Mouse (Mus musculus): Measurements from ENCODE around the gene Tbc1d22a. TPM values are rescaled to one million over a fixed set of nuclear protein-coding genes. Genes with fewer than 3 reads are reported as not detected.

The Tbc1d22a gene
- total RNA-seq, 2 experiments from 2014 or later = 13.5 to 16.0 TPM

- intact Hi-C loops (cut with DNase I) = no loop called here
- no peak for DNase-seq
Measured at GRCm38 (mm10) chr15:86427439-86427838, 213.2 kb downstream of the Tbc1d22a start.

GRCm38 (mm10) chr15:86428496-86428895 is 214.2 kb downstream of the Tbc1d22a start:
- intact Hi-C loops (cut with DNase I) = no loop called here
- no peak for DNase-seq

GRCm38 (mm10) chr15:86429766-86430335 is 215.6 kb downstream of the Tbc1d22a start:
- intact Hi-C loops (cut with DNase I) = no loop called here
- no peak for DNase-seq

- no peak for DNase-seq
- intact Hi-C loops (cut with DNase I) = no loop called here
Measured at GRCm38 (mm10) chr15:86431539-86432080, 217.4 kb downstream of the Tbc1d22a start.

- intact Hi-C loops (cut with DNase I) = no loop called here
- no peak for DNase-seq
Measured at GRCm38 (mm10) chr15:86432791-86433190, 218.5 kb downstream of the Tbc1d22a start.

GRCm38 (mm10) chr15:86433378-86433777 is 219.1 kb downstream of the Tbc1d22a start:
- intact Hi-C loops (cut with DNase I) = no loop called here
- DNase-seq = no peak

GRCm38 (mm10) chr15:86434241-86434640 is 220.0 kb downstream of the Tbc1d22a start:
- intact Hi-C loops (cut with DNase I) = no loop called here
- no peak for DNase-seq

- intact Hi-C loops (cut with DNase I) = no loop called here
- DNase-seq = no peak
Measured at GRCm38 (mm10) chr15:86437346-86437745, 223.1 kb downstream of the Tbc1d22a start.

GRCm38 (mm10) chr15:86439015-86439796 is 224.9 kb downstream of the Tbc1d22a start:
- DNase-seq = no peak
- intact Hi-C loops (cut with DNase I) = no loop called here

- intact Hi-C loops (cut with DNase I) = no loop called here
- no peak for DNase-seq
Measured at GRCm38 (mm10) chr15:86444271-86444670, 230.0 kb downstream of the Tbc1d22a start.

- DNase-seq = no peak
- intact Hi-C loops (cut with DNase I) = no loop called here
Measured at GRCm38 (mm10) chr15:86446064-86446463, 231.8 kb downstream of the Tbc1d22a start.

GRCm38 (mm10) chr15:86447251-86447650 is 233.0 kb downstream of the Tbc1d22a start:
- DNase-seq = no peak
- intact Hi-C loops (cut with DNase I) = no loop called here

- intact Hi-C loops (cut with DNase I) = no loop called here
- no peak for DNase-seq
Measured at GRCm38 (mm10) chr15:86449236-86449635, 235.0 kb downstream of the Tbc1d22a start.

- intact Hi-C loops (cut with DNase I) = no loop called here
- no peak for DNase-seq
Measured at GRCm38 (mm10) chr15:86449794-86450193, 235.5 kb downstream of the Tbc1d22a start.

GRCm38 (mm10) chr15:86459413-86459812 is 245.2 kb downstream of the Tbc1d22a start:
- intact Hi-C loops (cut with DNase I) = no loop called here
- no peak for DNase-seq

- intact Hi-C loops (cut with DNase I) = no loop called here
- no peak for DNase-seq
Measured at GRCm38 (mm10) chr15:86462636-86463035, 248.4 kb downstream of the Tbc1d22a start.

- intact Hi-C loops (cut with DNase I) = no loop called here
- no peak for DNase-seq
Measured at GRCm38 (mm10) chr15:86468082-86468481, 253.8 kb downstream of the Tbc1d22a start.

GRCm38 (mm10) chr15:86471136-86471535 is 256.9 kb downstream of the Tbc1d22a start:
- intact Hi-C loops (cut with DNase I) = no loop called here

GRCm38 (mm10) chr15:86473473-86473872 is 259.2 kb downstream of the Tbc1d22a start:
- intact Hi-C loops (cut with DNase I) = no loop called here
- DNase-seq = no peak

More at GRCm38 (mm10) chr15:86471136-86471535, 256.9 kb downstream of the Tbc1d22a start:
- no peak for DNase-seq

- intact Hi-C loops (cut with DNase I) = no loop called here
- no peak for DNase-seq
Measured at GRCm38 (mm10) chr15:86474951-86475350, 260.7 kb downstream of the Tbc1d22a start.

- intact Hi-C loops (cut with DNase I) = no loop called here
Measured at GRCm38 (mm10) chr15:86476483-86476882, 262.2 kb downstream of the Tbc1d22a start.

GRCm38 (mm10) chr15:86477032-86477431 is 262.8 kb downstream of the Tbc1d22a start:
- no peak for DNase-seq
- intact Hi-C loops (cut with DNase I) = no loop called here

More at GRCm38 (mm10) chr15:86476483-86476882, 262.2 kb downstream of the Tbc1d22a start:
- DNase-seq = no peak

Measured in gastrocnemius, postnatal 36 days (tissue).